Mouse (Mus musculus) kidney, postnatal 0 days (tissue): ENCODE measurements around the gene Tns3. TPM values are rescaled to one million over a fixed set of nuclear protein-coding genes. Genes with fewer than 3 reads are reported as not detected.

Experiments
- ATAC-seq: fragments of 200-750 bp; cut with Nextera tagmentation; replicated peaks from 2 replicates; pipeline ENCODE4 v1.8.0; 2017; ENCODE audit warnings: low read depth, moderate number of reproducible peaks, moderate TSS enrichment, moderate library complexity; ENCODE audit not compliant: low FRiP score
- DNase-seq: peaks from one replicate; pipeline ENCODE4 v3.0.0-alpha.2; 2016; ENCODE audit warnings: low spot score
- H3K27ac ChIP-seq: fragments of 300-500 bp; sonication (generic); 2 replicates; pipeline ENCODE4 v1.5.1; 2014; ENCODE audit warnings: mild to moderate bottlenecking
- H3K27me3 ChIP-seq: fragments of 300-500 bp; sonication (generic); 2 replicates; pipeline ENCODE4 v1.6.1; 2014; ENCODE audit warnings: low read length, mixed read lengths; ENCODE audit not compliant: insufficient read depth
- H3K36me3 ChIP-seq: fragments of 300-500 bp; sonication (generic); 2 replicates; pipeline ENCODE4 v1.6.1; 2014; ENCODE audit warnings: low read length, mixed read lengths; ENCODE audit not compliant: insufficient read depth
- H3K4me1 ChIP-seq: fragments of 300-500 bp; sonication (generic); replicated peaks from 2 replicates; pipeline ENCODE4 v1.6.1; 2014; ENCODE audit warnings: antibody characterized with exemption, low read length, mixed read lengths; ENCODE audit not compliant: insufficient read depth
- H3K4me2 ChIP-seq: fragments of 300-500 bp; sonication (generic); 2 replicates; pipeline ENCODE4 v1.6.1; 2014; ENCODE audit warnings: mild to moderate bottlenecking, low read length, moderate library complexity, mixed read lengths
- H3K4me3 ChIP-seq: fragments of 300-500 bp; sonication (generic); replicated peaks from 2 replicates; pipeline ENCODE4 v1.5.1; 2014; ENCODE audit warnings: low read depth, low read length
- H3K9ac ChIP-seq: fragments of 300-500 bp; sonication (generic); 2 replicates; pipeline ENCODE4 v1.6.1; 2014; ENCODE audit warnings: low read depth, low read length
- H3K9me3 ChIP-seq: fragments of 300-500 bp; sonication (generic); replicated peaks from 2 replicates; pipeline ENCODE4 v1.6.1; 2016; ENCODE audit warnings: low read length, inconsistent platforms, mixed read lengths
- CTCF ChIP-seq: IDR thresholded peaks from 2 replicates; pipeline ENCODE4 v1.5.1; 2016; ENCODE audit warnings: antibody characterized with exemption, low read depth, mild to moderate bottlenecking, moderate library complexity
- WGBS: fragments of 180-500 bp; shearing (Covaris S2); extraction: QIAGEN DNeasy Blood & Tissue Kit; methylation state at CpG from one replicate; pipeline ENCODE4 v1.1.7; 2014; 5-methylcytosine and 5-hydroxymethylcytosine counted together
- polyA plus RNA-seq: library from polyadenylated mRNA; unstranded; fragments of >200 nt; fragmentation: Nextera tagmentation; extraction: Ambion mirVana; gene quantifications from 2 replicates; pipeline ENCODE4 v1.2.1, GENCODE M21; 2015

Gene Tns3
- polyA plus RNA-seq, 1 experiment from 2014 or later, result 17.6 TPM

DNA sequence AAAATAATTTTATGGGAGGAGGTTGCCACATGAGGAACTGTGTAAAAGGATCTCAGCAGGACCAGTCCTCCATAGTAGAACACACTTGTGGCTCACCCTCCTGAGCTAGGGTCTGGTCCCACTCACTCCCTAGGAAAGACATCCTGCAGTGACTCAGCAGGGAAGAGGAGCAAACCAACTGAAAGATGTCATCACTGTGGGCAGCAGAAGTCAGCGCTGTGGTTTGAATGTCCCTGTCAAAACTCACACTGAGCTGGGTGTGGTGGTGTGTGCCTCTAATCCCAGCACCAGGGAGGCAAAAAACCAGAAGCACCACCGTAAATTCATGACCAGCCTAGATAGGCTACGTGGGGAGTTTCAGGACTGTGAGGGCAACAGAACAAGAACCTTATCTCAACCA lies 20.9 kb upstream of the Tns3 start:
- H3K27me3 ChIP-seq, result no peaks in the 10 kb centered on the region
- no peaks in the 10 kb centered on the region for H3K9me3 ChIP-seq
- no peaks in the 10 kb centered on the region for H3K4me1 ChIP-seq
- no peak overlapping the region for H3K4me2 ChIP-seq
- H3K4me3 ChIP-seq, result no peak overlapping the region
- no peaks in the 10 kb centered on the region for H3K36me3 ChIP-seq
- no peak for TF ChIP-seq CTCF
- no peak overlapping the region for H3K9ac ChIP-seq
- DNase-seq (no peak), ATAC-seq (no peak)
- WGBS, result 61% methylated on average over 3 of the region's 3 CpGs
- no peak overlapping the region for H3K27ac ChIP-seq

- Histone ChIP-seq H3K4me3 (no peak overlapping the region), H3K4me1 (no peaks in the 10 kb centered on the region), H3K27ac (no peak overlapping the region), H3K4me2 (no peak overlapping the region), H3K9me3 (no peaks in the 10 kb centered on the region), H3K27me3 (no peaks in the 10 kb centered on the region), H3K36me3 (no peaks in the 10 kb centered on the region), H3K9ac (no peak overlapping the region)
- no peak for DNase-seq
- 88% methylated on average over 5 of the region's 5 CpGs for WGBS
- TF ChIP-seq CTCF, result no peak
- no peak for ATAC-seq
Observed at GRCm38 (mm10) chr11:8684262-8684661, 19.9 kb upstream of the Tns3 start.

DNA sequence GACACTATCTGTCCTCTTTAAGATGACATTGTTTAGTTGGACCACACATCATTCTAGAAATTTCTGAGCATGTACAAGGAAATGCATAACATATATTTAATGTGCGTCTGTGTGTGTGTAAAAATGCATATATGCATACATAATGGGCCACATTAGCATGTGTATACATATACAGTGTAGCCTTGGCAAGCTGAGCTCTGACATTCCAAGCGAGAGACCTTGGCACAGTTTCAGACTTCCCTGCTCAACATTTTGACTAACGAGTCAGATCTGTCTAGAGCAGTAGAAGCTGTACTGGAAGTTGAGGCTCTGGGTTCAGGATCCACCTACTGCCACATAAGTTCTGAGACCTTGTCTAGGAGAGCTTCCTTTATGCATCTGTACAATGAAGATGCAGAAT lies 17.0 kb upstream of the Tns3 start:
- Histone ChIP-seq H3K9ac (no peak overlapping the region), H3K36me3 (no peaks in the 10 kb centered on the region), H3K27me3 (no peaks in the 10 kb centered on the region), H3K4me3 (no peak overlapping the region), H3K4me1 (no peaks in the 10 kb centered on the region), H3K4me2 (no peak overlapping the region), H3K27ac (no peak overlapping the region), H3K9me3 (no peaks in the 10 kb centered on the region)
- WGBS, result 57% methylated on average over 3 of the region's 3 CpGs
- DNase-seq (no peak), ATAC-seq (no peak)
- no peak for TF ChIP-seq CTCF

GRCm38 (mm10) chr11:8680650-8681049 lies 16.3 kb upstream of the Tns3 start:
- ATAC-seq (no peak), DNase-seq (no peak)
- H3K9me3 ChIP-seq, result no peaks in the 10 kb centered on the region
- no peaks in the 10 kb centered on the region for H3K4me1 ChIP-seq
- no peak for TF ChIP-seq CTCF
- no peak overlapping the region for H3K27ac ChIP-seq
- WGBS, result 58% methylated on average over 7 of the region's 7 CpGs
- no peaks in the 10 kb centered on the region for H3K27me3 ChIP-seq
- no peak overlapping the region for H3K4me2 ChIP-seq
- H3K36me3 ChIP-seq, result no peaks in the 10 kb centered on the region
- no peak overlapping the region for H3K4me3 ChIP-seq
- H3K9ac ChIP-seq, result no peak overlapping the region

GRCm38 (mm10) chr11:8679221-8679620 lies 14.9 kb upstream of the Tns3 start:
- no peaks in the 10 kb centered on the region for H3K9me3 ChIP-seq
- H3K9ac ChIP-seq, result no peak overlapping the region
- H3K4me1 ChIP-seq, result 0 out of 2 replicates have a peak, but pooled peaks cover 4% of the 10 kb centered on the region
- no peak for TF ChIP-seq CTCF
- ATAC-seq (no peak), DNase-seq (no peak)
- no peak overlapping the region for H3K27ac ChIP-seq
- H3K4me2 ChIP-seq, result no peak overlapping the region
- no peak overlapping the region for H3K4me3 ChIP-seq
- H3K27me3 ChIP-seq, result no peaks in the 10 kb centered on the region
- WGBS, result 75% methylated on average over 5 of the region's 5 CpGs
- no peaks in the 10 kb centered on the region for H3K36me3 ChIP-seq

GRCm38 (mm10) chr11:8678260-8678995 lies 14.1 kb upstream of the Tns3 start:
- no peak for TF ChIP-seq CTCF
- H3K9ac ChIP-seq, result no peak overlapping the region
- WGBS, result 62% methylated on average over 12 of the region's 12 CpGs
- H3K4me1 ChIP-seq, result peaks cover 8% of the 10 kb centered on the region; the same call in 1 of the 2 replicates
- no peaks in the 10 kb centered on the region for H3K27me3 ChIP-seq
- H3K27ac ChIP-seq, result no peak overlapping the region
- DNase-seq (no peak), ATAC-seq (no peak; the same call in 1 of the 2 replicates)
- H3K4me2 ChIP-seq, result no peak overlapping the region
- H3K9me3 ChIP-seq, result no peaks in the 10 kb centered on the region
- H3K36me3 ChIP-seq, result no peaks in the 10 kb centered on the region
- no peak overlapping the region for H3K4me3 ChIP-seq
